Mouse (Mus musculus): ENCODE results near the gene Gm49403. TPM values are rescaled to one million over a fixed set of nuclear protein-coding genes. Genes with fewer than 3 reads are reported as not detected.
A peak's percentile ranks its signal among the peaks of the same experiment; 100 is the strongest.
"Not testable (repeated sequence)": the region's sequence is repeated elsewhere in the genome, so short reads cannot be mapped to it uniquely, and the experiment has no call there.

Gene Gm49403
- polyA plus RNA-seq, 1 experiment = not detected

- H3K4me1 ChIP-seq (ENCODE audit: control insufficient read depth, insufficient read depth, low read length) = peaks cover 3% of the 10 kb centered on the region; the same call in 1 of the 2 replicates
- no peak for TF ChIP-seq CTCF (IDR thresholded peaks at IDR 0.05; ENCODE audit: insufficient read depth, low read length)
- TF ChIP-seq POLR2A (IDR thresholded peaks at IDR 0.05; ENCODE audit: borderline replicate concordance, extremely low read depth, low read depth, low read length) = no peak; the same call in 1 of the 2 replicates
- peak within 1 kb of the TSS; percentile 96 for H3K4me3 ChIP-seq (replicated peaks; ENCODE audit: extremely low read depth, low read depth, low read length)
- peak; percentile 90 for DNase-seq
- under 1% methylated on average over 58 of the region's 58 CpGs for WGBS
Measured at GRCm38 (mm10) chr19:8888511-8889385, 5.0 kb downstream of the Gm49403 start, which contains the start of the genes 1810009A15Rik and Gm49416. 1810009A15Rik (plus strand) TSS chr19:8888853. Gm49416 (plus strand) TSS chr19:8888926.

DNA sequence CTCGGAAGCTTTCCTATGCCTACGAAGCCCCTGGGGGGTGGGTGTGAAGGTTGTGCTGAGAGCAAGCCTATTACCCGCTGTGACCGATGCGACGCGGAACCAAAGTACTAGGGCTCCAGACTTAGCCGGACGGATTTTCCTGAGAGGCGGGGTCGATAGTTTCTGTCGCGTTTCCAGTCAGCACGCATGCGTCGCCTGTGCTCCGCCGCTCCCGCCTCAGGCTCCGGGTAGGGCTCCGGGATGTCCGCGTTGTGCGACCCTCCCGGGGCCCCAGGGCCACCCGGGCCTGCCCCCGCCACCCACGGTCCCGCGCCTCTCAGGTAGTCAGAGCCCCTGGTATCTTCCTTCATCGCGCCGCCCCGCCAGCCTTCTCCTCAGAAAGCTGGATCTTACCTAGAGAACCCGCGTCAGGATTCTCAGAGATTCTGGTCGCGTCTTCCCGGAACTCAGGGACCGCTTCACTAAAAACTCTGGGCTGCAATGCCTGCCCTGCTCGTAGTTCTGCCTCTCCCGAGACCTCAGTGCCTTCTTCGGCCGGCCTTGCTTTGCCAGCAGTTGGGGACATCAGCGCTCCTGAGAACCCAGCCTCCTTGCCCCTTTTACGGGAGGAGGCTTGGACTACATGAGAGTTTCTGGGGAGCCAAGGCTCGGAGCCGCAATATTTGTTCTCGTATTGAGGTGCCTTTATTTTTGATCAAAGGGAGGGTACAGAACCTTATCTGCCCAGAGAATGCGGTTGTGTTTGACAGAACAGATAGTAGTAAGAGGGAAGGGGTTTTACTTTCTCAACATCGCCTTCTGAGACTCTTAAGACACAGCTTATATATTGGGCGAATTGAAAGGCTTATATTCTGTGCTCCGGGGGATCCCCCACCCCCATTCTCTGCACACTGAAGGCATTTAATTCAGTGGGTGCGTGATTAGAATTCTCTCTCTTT lies 9.4 kb downstream of the Gm49403 start, which contains the start of gene Ints5:
Ints5 (plus strand) TSS at position 177 of the 938 bp plus-strand sequence.
- Histone ChIP-seq H3K4me3 (replicated peaks; ENCODE audit: extremely low read depth, low read depth, low read length) (peak within 1 kb of the TSS; percentile 87), H3K4me1 (ENCODE audit: control insufficient read depth, insufficient read depth, low read length) (peaks cover 4% of the 10 kb centered on the region; the same call in 1 of the 2 replicates)
- 1% methylated on average over 54 of the region's 54 CpGs for WGBS
- peak; percentile 79 for DNase-seq
- no peak for TF ChIP-seq CTCF (IDR thresholded peaks at IDR 0.05; ENCODE audit: insufficient read depth, low read length)
- peak; percentile 84; the same call in 1 of the 2 replicates for TF ChIP-seq POLR2A (IDR thresholded peaks at IDR 0.05; ENCODE audit: borderline replicate concordance, extremely low read depth, low read depth, low read length)

GRCm38 (mm10) chr19:8895397-8895960 lies 11.7 kb downstream of the Gm49403 start:
- Histone ChIP-seq H3K4me1 (ENCODE audit: control insufficient read depth, insufficient read depth, low read length) (peaks cover 9% of the 10 kb centered on the region; the same call in 1 of the 2 replicates), H3K4me3 (replicated peaks; ENCODE audit: extremely low read depth, low read depth, low read length) (no peak overlapping the region)
- DNase-seq = no peak
- TF ChIP-seq POLR2A (IDR thresholded peaks at IDR 0.05; ENCODE audit: borderline replicate concordance, extremely low read depth, low read depth, low read length) = no peak
- no peak for TF ChIP-seq CTCF (IDR thresholded peaks at IDR 0.05; ENCODE audit: insufficient read depth, low read length)
- 82% methylated on average over 9 of the region's 9 CpGs for WGBS

DNA sequence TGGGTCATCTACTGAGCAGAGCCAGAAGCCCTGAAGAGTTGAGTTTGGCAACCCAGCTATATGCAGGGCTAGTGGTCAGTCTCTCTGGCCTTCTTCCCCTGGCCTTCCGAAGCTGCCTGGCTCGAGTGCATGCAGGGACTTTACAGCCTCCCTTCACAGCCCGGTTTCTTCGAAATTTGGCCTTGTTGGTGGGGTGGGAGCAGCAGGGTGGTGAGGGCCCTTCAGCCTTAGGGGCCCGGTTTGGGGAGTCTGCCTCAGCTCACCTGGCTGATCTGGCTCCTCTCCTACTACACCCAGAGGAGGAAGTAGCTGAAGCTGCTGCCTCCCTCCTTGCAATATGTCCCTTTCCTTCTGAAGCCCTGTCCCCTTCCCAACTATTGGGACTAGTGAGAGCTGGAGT lies 12.5 kb downstream of the Gm49403 start:
- WGBS = 77% methylated on average over 5 of the region's 5 CpGs
- DNase-seq; H3K4me3 ChIP-seq (replicated peaks; ENCODE audit: extremely low read depth, low read depth, low read length); H3K4me1 ChIP-seq (ENCODE audit: control insufficient read depth, insufficient read depth, low read length): not testable (repeated sequence)

DNA sequence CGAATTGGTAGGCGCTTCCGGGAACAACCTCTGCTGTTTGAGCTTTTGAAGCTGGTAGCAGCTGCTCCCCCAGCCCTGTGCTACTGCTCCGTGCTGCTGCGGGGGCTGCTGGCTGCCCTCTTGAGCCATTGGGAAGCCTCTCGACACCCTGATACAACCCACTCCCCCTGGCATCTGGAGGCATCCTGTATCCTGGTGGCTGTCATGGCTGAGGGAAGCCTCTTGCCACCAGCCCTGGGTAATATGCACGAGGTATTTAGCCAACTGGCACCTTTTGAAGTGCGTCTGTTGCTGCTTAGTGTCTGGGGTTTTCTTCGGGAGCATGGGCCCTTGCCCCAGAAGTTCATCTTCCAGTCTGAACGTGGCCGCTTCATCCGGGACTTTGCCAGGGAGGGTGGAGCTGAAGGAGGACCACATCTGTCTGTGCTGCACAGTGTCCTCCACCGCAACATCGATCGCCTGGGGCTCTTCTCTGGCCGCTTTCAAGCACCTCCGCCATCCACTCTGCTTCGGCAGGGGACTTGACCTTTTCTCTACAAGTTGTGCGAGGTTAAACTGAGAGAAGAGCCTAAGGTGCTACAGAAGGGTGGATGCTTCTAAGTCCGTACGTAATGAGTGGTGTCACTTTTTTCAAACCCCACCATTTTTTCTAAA lies 13.6 kb downstream of the Gm49403 start:
- not testable (repeated sequence) for H3K4me3 ChIP-seq (replicated peaks; ENCODE audit: extremely low read depth, low read depth, low read length); H3K4me1 ChIP-seq (ENCODE audit: control insufficient read depth, insufficient read depth, low read length)
- TF ChIP-seq POLR2A (IDR thresholded peaks at IDR 0.05; ENCODE audit: borderline replicate concordance, extremely low read depth, low read depth, low read length) = 0 out of 2 replicates have a peak, but pooled peaks have one; percentile 13
- WGBS = 16% methylated on average over 21 of the region's 21 CpGs
- peak; percentile 23 for DNase-seq

- under 1% methylated on average over 50 of the region's 53 CpGs for WGBS
- Histone ChIP-seq H3K4me1 (ENCODE audit: control insufficient read depth, insufficient read depth, low read length) (peaks cover 9% of the 10 kb centered on the region; the same call in 1 of the 2 replicates), H3K4me3 (replicated peaks; ENCODE audit: extremely low read depth, low read depth, low read length) (peak within 1 kb of the TSS; percentile 97)
- TF ChIP-seq CTCF (IDR thresholded peaks at IDR 0.05; ENCODE audit: insufficient read depth, low read length) = no peak
- peak; percentile 87; the same call in 1 of the 2 replicates for TF ChIP-seq POLR2A (IDR thresholded peaks at IDR 0.05; ENCODE audit: borderline replicate concordance, extremely low read depth, low read depth, low read length)
- peak; percentile 92 for DNase-seq
Measured at GRCm38 (mm10) chr19:8897865-8898495, 14.2 kb downstream of the Gm49403 start, which contains the start of gene Ganab. Ganab (plus strand) TSS chr19:8898071.

DNA sequence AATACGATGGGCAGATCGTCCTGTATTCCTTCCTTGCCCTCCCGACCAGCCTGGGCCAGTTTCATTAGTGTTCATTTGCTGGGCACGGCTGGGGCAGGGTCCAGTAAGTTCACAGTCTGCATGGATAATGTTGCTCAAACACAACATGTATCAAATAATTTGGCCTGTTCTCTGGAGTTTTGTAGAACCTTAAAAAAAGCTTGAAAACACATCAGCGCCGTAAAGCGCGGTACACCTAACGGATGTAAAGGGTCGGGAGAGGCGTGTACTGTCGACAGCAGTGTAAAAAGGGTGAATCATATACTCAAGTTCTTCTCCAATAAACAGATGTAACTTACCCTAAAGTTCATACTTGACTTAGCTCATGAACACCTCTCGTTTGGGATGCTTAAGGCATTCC lies 14.8 kb downstream of the Gm49403 start:
- Histone ChIP-seq H3K4me3 (replicated peaks; ENCODE audit: extremely low read depth, low read depth, low read length) (peak overlapping the region; percentile 97), H3K4me1 (ENCODE audit: control insufficient read depth, insufficient read depth, low read length) (peaks cover 9% of the 10 kb centered on the region; the same call in 1 of the 2 replicates)
- no peak for TF ChIP-seq CTCF (IDR thresholded peaks at IDR 0.05; ENCODE audit: insufficient read depth, low read length)
- TF ChIP-seq POLR2A (IDR thresholded peaks at IDR 0.05; ENCODE audit: borderline replicate concordance, extremely low read depth, low read depth, low read length) = no peak
- WGBS = under 1% methylated on average over 13 of the region's 13 CpGs
- DNase-seq = no peak

DNA sequence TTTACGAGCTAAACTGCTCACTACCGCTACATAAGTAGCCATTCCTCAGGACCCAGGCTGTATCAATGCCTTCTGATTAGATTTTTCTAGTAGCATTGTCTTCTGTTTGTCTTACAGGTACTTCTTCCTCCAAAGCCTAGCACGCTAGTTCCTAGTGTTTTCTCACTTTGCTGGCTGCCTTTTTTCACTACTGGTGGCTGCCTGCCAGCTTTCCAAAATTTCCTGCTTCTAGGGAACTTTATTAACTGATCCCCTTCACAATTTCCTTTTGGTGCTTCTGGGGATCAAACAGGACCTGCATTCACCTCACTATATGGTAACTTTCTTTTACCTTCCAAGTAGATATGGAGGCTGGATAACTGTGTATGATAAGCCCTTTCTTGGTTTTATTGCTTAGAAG lies 15.3 kb downstream of the Gm49403 start:
- WGBS = 27% methylated on average over 3 of the region's 3 CpGs
- TF ChIP-seq CTCF (IDR thresholded peaks at IDR 0.05; ENCODE audit: insufficient read depth, low read length) (no peak), POLR2A (IDR thresholded peaks at IDR 0.05; ENCODE audit: borderline replicate concordance, extremely low read depth, low read depth, low read length) (no peak)
- no peak for DNase-seq
- peaks cover 9% of the 10 kb centered on the region; the same call in 1 of the 2 replicates for H3K4me1 ChIP-seq (ENCODE audit: control insufficient read depth, insufficient read depth, low read length)
- H3K4me3 ChIP-seq (replicated peaks; ENCODE audit: extremely low read depth, low read depth, low read length) = no peak overlapping the region

Measured in lung, adult 2 months (tissue).